Mouse (Mus musculus): ENCODE measurements around the gene Micu1. TPM values are rescaled to one million over a fixed set of nuclear protein-coding genes. Genes with fewer than 3 reads are reported as not detected.

Micu1 gene
- polyA plus RNA-seq, 1 experiment from 2014 or later, result 56.2 TPM

GRCm38 (mm10) chr10:59771375-59772048 is 69.2 kb downstream of the Micu1 start:
- Histone ChIP-seq H3K27ac (replicated peaks) (no peak overlapping the region), H3K4me3 (ENCODE audit: low read depth, low read length) (no peak overlapping the region), H3K4me2 (replicated peaks; ENCODE audit: low read depth) (no peak overlapping the region), H3K9me3 (ENCODE audit: control insufficient read depth, low read length) (no peaks in the 10 kb centered on the region), H3K9ac (ENCODE audit: low read length) (no peak overlapping the region), H3K27me3 (ENCODE audit: control insufficient read depth, insufficient read depth, low read length) (no peaks in the 10 kb centered on the region), H3K36me3 (ENCODE audit: control insufficient read depth, insufficient read depth, low read length) (no peaks in the 10 kb centered on the region), H3K4me1 (replicated peaks; ENCODE audit: control insufficient read depth, insufficient read depth) (no peaks in the 10 kb centered on the region)
- WGBS, result 80% methylated on average over 6 of the region's 6 CpGs
- ATAC-seq (ENCODE audit: low FRiP score, low TSS enrichment) (no peak), DNase-seq (ENCODE audit: low spot score) (no peak)
- TF ChIP-seq CTCF (IDR thresholded peaks at IDR 0.05; ENCODE audit: low read depth) (no peak), EP300 (optimal IDR thresholded peaks at IDR 0.05) (no peak)

DNA sequence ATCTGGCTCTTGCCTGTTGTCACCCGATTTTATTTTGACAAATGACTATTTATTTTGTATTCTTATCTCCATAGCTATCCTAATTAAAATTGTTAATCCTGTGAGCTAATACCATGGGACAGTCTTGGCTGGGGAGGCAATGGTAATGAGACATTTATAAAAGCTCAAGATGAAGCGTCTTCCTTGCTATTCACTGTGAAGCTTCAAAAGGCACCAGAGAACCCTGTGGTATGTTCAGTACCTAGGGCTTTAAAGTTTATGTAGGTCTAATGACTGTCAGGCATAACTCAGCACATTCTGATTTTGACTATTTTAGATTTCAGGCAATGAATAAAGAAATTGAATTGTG is 69.7 kb downstream of the Micu1 start:
- ATAC-seq (ENCODE audit: low FRiP score, low TSS enrichment) (no peak), DNase-seq (ENCODE audit: low spot score) (no peak)
- no peak overlapping the region for H3K27ac ChIP-seq (replicated peaks)
- no peaks in the 10 kb centered on the region for H3K27me3 ChIP-seq (ENCODE audit: control insufficient read depth, insufficient read depth, low read length)
- H3K36me3 ChIP-seq (ENCODE audit: control insufficient read depth, insufficient read depth, low read length), result no peaks in the 10 kb centered on the region
- WGBS, result 80% methylated on average over 2 of the region's 2 CpGs
- no peak overlapping the region for H3K4me2 ChIP-seq (replicated peaks; ENCODE audit: low read depth)
- no peaks in the 10 kb centered on the region for H3K9me3 ChIP-seq (ENCODE audit: control insufficient read depth, low read length)
- no peak overlapping the region for H3K9ac ChIP-seq (ENCODE audit: low read length)
- H3K4me1 ChIP-seq (replicated peaks; ENCODE audit: control insufficient read depth, insufficient read depth), result no peaks in the 10 kb centered on the region
- no peak overlapping the region for H3K4me3 ChIP-seq (ENCODE audit: low read depth, low read length)
- TF ChIP-seq CTCF (IDR thresholded peaks at IDR 0.05; ENCODE audit: low read depth) (no peak), EP300 (optimal IDR thresholded peaks at IDR 0.05) (no peak)

DNA sequence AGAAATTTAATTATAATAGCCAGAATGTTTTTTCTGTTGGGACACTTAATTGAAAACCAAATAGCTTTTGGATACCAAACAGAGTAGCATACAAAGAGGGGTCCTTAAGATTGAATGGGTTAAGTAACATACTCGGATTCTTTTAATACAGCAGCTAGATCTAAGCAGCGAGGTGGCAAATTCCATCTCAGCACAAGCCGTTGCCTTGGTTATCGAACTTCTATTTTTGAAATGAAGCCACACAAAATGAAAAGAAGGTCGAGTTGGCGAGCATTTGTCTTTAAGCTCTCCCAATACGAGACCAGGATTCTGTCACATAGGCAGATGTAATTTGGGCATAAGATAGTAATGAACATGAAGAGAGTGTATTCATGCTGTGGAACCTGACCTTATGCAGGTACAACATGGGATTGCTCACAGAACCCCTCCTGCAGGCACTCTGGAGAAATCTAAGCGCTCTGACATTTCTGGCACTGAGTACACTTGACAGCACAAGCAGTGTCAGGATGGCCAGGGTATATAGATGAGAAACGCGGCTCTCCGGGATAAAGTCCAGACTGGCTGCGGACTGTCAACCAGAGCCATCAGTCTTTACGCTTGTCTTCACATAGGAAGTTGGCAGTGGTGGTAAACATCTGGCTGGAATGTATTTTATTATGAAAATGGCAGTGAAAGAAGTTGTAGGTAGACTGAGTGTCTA is 71.3 kb downstream of the Micu1 start:
- ATAC-seq (ENCODE audit: low FRiP score, low TSS enrichment), result no peak
- DNase-seq (ENCODE audit: low spot score), result no peak
- Histone ChIP-seq H3K4me2 (replicated peaks; ENCODE audit: low read depth) (no peak overlapping the region), H3K27me3 (ENCODE audit: control insufficient read depth, insufficient read depth, low read length) (no peaks in the 10 kb centered on the region), H3K9me3 (ENCODE audit: control insufficient read depth, low read length) (no peaks in the 10 kb centered on the region), H3K4me3 (ENCODE audit: low read depth, low read length) (no peak overlapping the region), H3K9ac (ENCODE audit: low read length) (no peak overlapping the region), H3K4me1 (replicated peaks; ENCODE audit: control insufficient read depth, insufficient read depth) (no peaks in the 10 kb centered on the region), H3K27ac (replicated peaks) (no peak overlapping the region), H3K36me3 (ENCODE audit: control insufficient read depth, insufficient read depth, low read length) (no peaks in the 10 kb centered on the region)
- 79% methylated on average over 13 of the region's 13 CpGs for WGBS
- no peak for TF ChIP-seq CTCF (IDR thresholded peaks at IDR 0.05; ENCODE audit: low read depth)
- no peak for TF ChIP-seq EP300 (optimal IDR thresholded peaks at IDR 0.05)

DNA sequence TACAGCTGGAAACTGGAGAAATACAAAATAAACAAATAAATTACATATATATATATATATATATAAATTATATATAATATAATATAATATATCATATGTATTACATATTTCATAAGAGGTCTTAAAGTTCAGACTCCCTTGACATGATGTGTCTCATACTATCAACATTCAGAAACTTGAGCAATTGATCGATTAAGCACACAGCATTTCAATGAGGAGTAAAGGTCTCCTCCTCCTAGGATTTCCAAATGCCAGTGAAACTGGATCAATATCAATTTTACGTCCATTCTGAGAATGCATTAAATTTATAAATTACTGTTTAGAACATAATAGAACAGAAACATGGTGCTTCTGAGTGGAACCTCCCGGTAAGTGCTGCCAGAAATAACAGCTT is 71.9 kb downstream of the Micu1 start:
- no peaks in the 10 kb centered on the region for H3K4me1 ChIP-seq (replicated peaks; ENCODE audit: control insufficient read depth, insufficient read depth)
- no peaks in the 10 kb centered on the region for H3K36me3 ChIP-seq (ENCODE audit: control insufficient read depth, insufficient read depth, low read length)
- no peak overlapping the region for H3K27ac ChIP-seq (replicated peaks)
- WGBS, result 84% methylated on average over 3 of the region's 3 CpGs
- no peak overlapping the region for H3K4me2 ChIP-seq (replicated peaks; ENCODE audit: low read depth)
- H3K9ac ChIP-seq (ENCODE audit: low read length), result no peak overlapping the region
- H3K9me3 ChIP-seq (ENCODE audit: control insufficient read depth, low read length), result no peaks in the 10 kb centered on the region
- H3K4me3 ChIP-seq (ENCODE audit: low read depth, low read length), result no peak overlapping the region
- H3K27me3 ChIP-seq (ENCODE audit: control insufficient read depth, insufficient read depth, low read length), result no peaks in the 10 kb centered on the region
- ATAC-seq (ENCODE audit: low FRiP score, low TSS enrichment), result no peak
- no peak for DNase-seq (ENCODE audit: low spot score)
- TF ChIP-seq CTCF (IDR thresholded peaks at IDR 0.05; ENCODE audit: low read depth), result no peak

- H3K4me3 ChIP-seq (ENCODE audit: low read depth, low read length), result no peak overlapping the region
- WGBS, result 37% methylated on average over 3 of the region's 3 CpGs
- ATAC-seq (ENCODE audit: low FRiP score, low TSS enrichment) (peak; percentile 94), DNase-seq (ENCODE audit: low spot score) (peak; percentile 50)
- H3K9ac ChIP-seq (ENCODE audit: low read length), result no peak overlapping the region
- H3K27ac ChIP-seq (replicated peaks), result no peak overlapping the region
- no peaks in the 10 kb centered on the region for H3K36me3 ChIP-seq (ENCODE audit: control insufficient read depth, insufficient read depth, low read length)
- no peaks in the 10 kb centered on the region for H3K4me1 ChIP-seq (replicated peaks; ENCODE audit: control insufficient read depth, insufficient read depth)
- TF ChIP-seq CTCF (IDR thresholded peaks at IDR 0.05; ENCODE audit: low read depth), result no peak
- TF ChIP-seq EP300 (optimal IDR thresholded peaks at IDR 0.05), result no peak
- H3K9me3 ChIP-seq (ENCODE audit: control insufficient read depth, low read length), result no peaks in the 10 kb centered on the region
- H3K27me3 ChIP-seq (ENCODE audit: control insufficient read depth, insufficient read depth, low read length), result no peaks in the 10 kb centered on the region
- H3K4me2 ChIP-seq (replicated peaks; ENCODE audit: low read depth), result no peak overlapping the region
These were observed 75.0 kb downstream of the Micu1 start for GRCm38 (mm10) chr10:59777246-59777645.

DNA sequence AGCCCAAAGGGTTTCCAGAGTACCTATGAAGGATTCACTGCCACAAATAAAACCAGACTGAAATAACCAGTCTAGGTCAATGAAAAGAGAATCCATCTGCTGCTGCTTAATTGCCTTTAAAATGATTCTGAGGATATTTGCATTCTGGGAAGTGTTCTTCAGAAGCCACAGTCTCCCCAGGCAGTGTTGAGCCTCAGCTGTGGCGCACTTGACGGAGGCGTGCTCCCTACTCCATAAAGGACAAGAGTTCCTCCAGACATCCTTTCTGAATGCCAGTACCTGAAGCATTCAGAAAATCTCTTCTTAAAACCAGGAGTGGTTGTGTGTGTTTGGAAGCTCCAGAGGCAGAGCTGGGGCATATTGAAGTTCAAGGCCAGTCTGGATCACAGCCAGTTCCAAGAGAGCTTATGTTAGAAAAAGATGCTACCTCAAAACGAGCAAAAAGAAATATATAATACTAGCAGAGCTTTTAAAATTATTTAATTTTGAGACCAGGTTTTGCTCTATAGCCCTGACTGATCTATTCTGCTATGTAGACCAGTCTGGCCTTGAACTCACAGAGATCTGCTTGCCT is 75.9 kb downstream of the Micu1 start:
- Histone ChIP-seq H3K27ac (replicated peaks) (no peak overlapping the region), H3K27me3 (ENCODE audit: control insufficient read depth, insufficient read depth, low read length) (no peaks in the 10 kb centered on the region), H3K4me2 (replicated peaks; ENCODE audit: low read depth) (no peak overlapping the region), H3K9ac (ENCODE audit: low read length) (no peak overlapping the region), H3K9me3 (ENCODE audit: control insufficient read depth, low read length) (no peaks in the 10 kb centered on the region), H3K36me3 (ENCODE audit: control insufficient read depth, insufficient read depth, low read length) (no peaks in the 10 kb centered on the region), H3K4me3 (ENCODE audit: low read depth, low read length) (no peak overlapping the region), H3K4me1 (replicated peaks; ENCODE audit: control insufficient read depth, insufficient read depth) (no peaks in the 10 kb centered on the region)
- ATAC-seq (ENCODE audit: low FRiP score, low TSS enrichment) (no peak), DNase-seq (ENCODE audit: low spot score) (no peak)
- no peak for TF ChIP-seq EP300 (optimal IDR thresholded peaks at IDR 0.05)
- no peak for TF ChIP-seq CTCF (IDR thresholded peaks at IDR 0.05; ENCODE audit: low read depth)
- WGBS, result 88% methylated on average over 4 of the region's 4 CpGs

Measured in stomach, postnatal 0 days (tissue).